Comparison of ENCODE assay signal across 25 mouse cellular contexts in the genomic region with DNA sequence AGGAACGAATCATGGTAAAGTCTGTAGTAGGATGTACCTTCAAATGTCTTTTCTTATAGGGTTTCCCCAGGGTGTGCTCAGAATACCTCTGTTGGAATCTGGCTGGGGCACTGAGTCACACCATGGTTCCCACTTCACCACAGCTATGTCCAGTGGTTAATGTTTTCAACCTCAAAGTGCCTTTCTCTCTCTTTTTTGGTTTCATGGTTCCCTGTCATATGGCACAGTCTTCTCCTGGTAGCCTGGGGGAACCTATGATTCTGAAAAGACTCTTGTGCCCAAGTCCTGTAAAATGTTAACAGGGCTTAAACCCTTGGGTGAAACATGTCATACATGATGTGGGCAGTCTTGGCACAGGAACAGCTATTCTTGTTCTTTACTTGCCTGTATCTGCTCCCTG.
"Had no signal": no experiment of that assay in that cellular context is flagged by ENCODE, and none has a peak within 500 bp of the region (broad histone marks: within the 10 kb centered on the region; RNA-seq: fewer than 3 reads in every experiment).

No protein-coding gene starts in this region.

- ATAC-seq: liver, embryonic 12.5 days; liver, postnatal 0 days; lung, postnatal 0 days; midbrain, embryonic 13.5 days; midbrain, embryonic 15.5 days; midbrain, embryonic 16.5 days had no signal

- DNase-seq: left cerebral cortex, postnatal 4 days; liver; liver, embryonic 13.5 days; liver, postnatal 0 days; lung, adult 18-20 months; lung, adult 2 months; lung, embryonic 14.5 days; lung, postnatal 10 days; lung, postnatal 14 days; lung, postnatal 36 days; lung, postnatal 4 days; midbrain, embryonic 14.5 days had no signal

- H3K27me3 ChIP-seq: limb, embryonic 12.5 days; limb, embryonic 13.5 days; limb, embryonic 15.5 days; liver, embryonic 12.5 days; liver, embryonic 13.5 days; liver, embryonic 15.5 days; lung, embryonic 15.5 days; megakaryocyte, embryonic 14.5 days; midbrain, embryonic 12.5 days; midbrain, embryonic 13.5 days; midbrain, embryonic 15.5 days; neural tube, embryonic 12.5 days had no signal
